Mouse (Mus musculus) thymus, adult 2 months (tissue): ENCODE measurements around the gene Rsl1d1. TPM values are rescaled to one million over a fixed set of nuclear protein-coding genes. Genes with fewer than 3 reads are reported as not detected.
A peak's percentile ranks its signal among the peaks of the same experiment; 100 is the strongest.

Experiments
- DNase-seq: peaks from one replicate; pipeline ENCODE4 v3.0.0; 2021
- H3K27ac ChIP-seq: fragments of 200-500 bp; 2 replicates; pipeline ENCODE4 v1.5.1; 2012; ENCODE audit warnings: low read length, control low read depth; ENCODE audit not compliant: control insufficient read depth, insufficient read depth
- H3K27me3 ChIP-seq: fragments of 200-500 bp; 2 replicates; pipeline ENCODE4 v1.6.1; 2012; ENCODE audit warnings: mild to moderate bottlenecking, low read length, moderate library complexity, mixed read lengths; ENCODE audit not compliant: control insufficient read depth, insufficient read depth
- H3K36me3 ChIP-seq: fragments of 200-500 bp; 2 replicates; pipeline ENCODE4 v1.6.1; 2012; ENCODE audit warnings: mild to moderate bottlenecking, low read length, moderate library complexity; ENCODE audit not compliant: control insufficient read depth, insufficient read depth
- H3K4me1 ChIP-seq: fragments of 200-500 bp; replicated peaks from 2 replicates; pipeline ENCODE4 v1.6.1; 2012; ENCODE audit warnings: low read length; ENCODE audit not compliant: control insufficient read depth, insufficient read depth
- H3K4me3 ChIP-seq: fragments of 200-500 bp; 2 replicates; pipeline ENCODE4 v1.5.1; 2012; ENCODE audit warnings: mild to moderate bottlenecking, low read length, control low read depth, moderate library complexity; ENCODE audit not compliant: control insufficient read depth, insufficient read depth
- CTCF ChIP-seq: fragments of 200-500 bp; IDR thresholded peaks from 2 replicates; pipeline ENCODE4 v1.5.1; 2012; ENCODE audit warnings: mild to moderate bottlenecking, control low read depth, low read length, moderate library complexity, borderline replicate concordance; ENCODE audit not compliant: control insufficient read depth, poor library complexity, insufficient read depth; ENCODE audit errors: extremely low read depth
- POLR2A ChIP-seq: fragments of 200-500 bp; IDR thresholded peaks from 2 replicates; pipeline ENCODE4 v1.6.1; 2012; ENCODE audit warnings: mild to moderate bottlenecking, low read length, control low read depth, moderate library complexity; ENCODE audit not compliant: control insufficient read depth, poor library complexity, insufficient read depth; ENCODE audit errors: extremely low read depth
- WGBS: fragments of 180-500 bp; shearing (Covaris S2); methylation state at CpG from one replicate; pipeline ENCODE4 v1.1.7; 2018; 5-methylcytosine and 5-hydroxymethylcytosine counted together
- polyA plus RNA-seq: library from polyadenylated mRNA; depleted of rRNA; stranded (reverse); fragments of >200 nt; gene quantifications from 2 replicates; pipeline ENCODE4 v1.2.3, GENCODE M21; 2012; rRNA removed

The Rsl1d1 gene
- 10.7 and 12.0 TPM in 2 replicates for polyA plus RNA-seq

GRCm38 (mm10) chr16:11202571-11203554, at the start of gene Rsl1d1:
Gene Rsl1d1 (minus strand): TSS chr16:11203331.
- Histone ChIP-seq H3K36me3 (peaks cover 34% of the 10 kb centered on the region), H3K4me3 (peak within 1 kb of the TSS; percentile 91), H3K4me1 (peaks cover 2% of the 10 kb centered on the region; the same call in 1 of the 2 replicates), H3K27me3 (no peaks in the 10 kb centered on the region), H3K27ac (peak within 1 kb of the TSS; percentile 36; the same call in 1 of the 2 replicates)
- peak; percentile 88 for DNase-seq
- WGBS = under 1% methylated on average over 68 of the region's 68 CpGs
- TF ChIP-seq POLR2A = peak; percentile 69; the same call in 1 of the 2 replicates
- peak; percentile 9; the same call in 1 of the 2 replicates for TF ChIP-seq CTCF

DNA sequence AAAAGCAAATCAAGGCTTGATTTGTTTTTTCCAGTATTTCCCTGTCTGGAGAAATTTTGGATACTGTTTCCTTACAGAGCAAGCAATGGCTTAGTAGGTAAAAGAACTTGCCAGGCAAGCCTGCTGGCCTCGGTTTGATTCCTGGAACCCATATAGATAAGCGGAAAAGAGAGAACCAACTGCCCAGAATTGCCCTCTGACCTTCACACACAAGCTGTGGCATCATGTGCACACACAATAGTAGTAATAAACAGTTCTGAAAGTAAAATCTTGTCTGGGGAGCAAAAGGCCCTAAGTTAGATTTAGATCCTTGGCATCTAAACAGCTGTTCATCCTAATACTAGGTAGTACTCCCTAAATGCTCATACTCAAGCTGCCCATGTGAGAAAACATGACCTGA, 44.7 kb upstream of the Rsl1d1 start:
- no peak for DNase-seq
- Histone ChIP-seq H3K27me3 (no peaks in the 10 kb centered on the region), H3K27ac (no peak overlapping the region), H3K4me3 (no peak overlapping the region), H3K36me3 (no peaks in the 10 kb centered on the region), H3K4me1 (peaks cover 8% of the 10 kb centered on the region; the same call in 1 of the 2 replicates)
- 88% methylated on average over 2 of the region's 2 CpGs for WGBS
- TF ChIP-seq CTCF (no peak), POLR2A (no peak)

DNA sequence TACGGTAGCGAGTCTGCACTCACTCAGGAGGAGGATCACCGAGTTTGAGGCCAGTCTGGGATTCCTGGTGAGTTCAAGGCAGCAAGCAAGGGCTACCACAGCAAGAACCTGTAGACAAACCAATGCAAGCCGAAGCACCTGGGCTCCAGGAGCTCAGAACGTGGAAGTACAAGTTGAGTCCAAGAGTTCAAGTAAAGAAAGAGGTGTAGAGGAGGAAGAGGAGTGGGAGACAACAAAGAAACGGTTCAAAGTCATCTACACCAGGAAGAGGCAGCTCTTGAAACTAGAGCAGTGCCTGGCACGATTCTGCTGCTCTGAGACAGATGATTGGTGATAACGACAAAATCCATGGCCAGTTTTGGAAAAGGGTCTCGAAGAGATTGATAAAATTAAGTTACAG, 42.6 kb upstream of the Rsl1d1 start:
- Histone ChIP-seq H3K4me3 (no peak overlapping the region), H3K36me3 (no peaks in the 10 kb centered on the region), H3K27me3 (no peaks in the 10 kb centered on the region), H3K27ac (no peak overlapping the region), H3K4me1 (peaks cover 5% of the 10 kb centered on the region; the same call in 1 of the 2 replicates)
- DNase-seq = no peak
- no peak for TF ChIP-seq CTCF
- TF ChIP-seq POLR2A = no peak
- 75% methylated on average over 9 of the region's 9 CpGs for WGBS

GRCm38 (mm10) chr16:11242401-11242800, 39.3 kb upstream of the Rsl1d1 start:
- TF ChIP-seq POLR2A (no peak), CTCF (no peak)
- H3K36me3 ChIP-seq = peaks cover 11% of the 10 kb centered on the region
- peaks cover 5% of the 10 kb centered on the region; the same call in 1 of the 2 replicates for H3K4me1 ChIP-seq
- H3K27me3 ChIP-seq = no peaks in the 10 kb centered on the region
- H3K27ac ChIP-seq = no peak overlapping the region
- 100% methylated on average over 1 of the region's 1 CpGs for WGBS
- no peak overlapping the region for H3K4me3 ChIP-seq
- DNase-seq = no peak

DNA sequence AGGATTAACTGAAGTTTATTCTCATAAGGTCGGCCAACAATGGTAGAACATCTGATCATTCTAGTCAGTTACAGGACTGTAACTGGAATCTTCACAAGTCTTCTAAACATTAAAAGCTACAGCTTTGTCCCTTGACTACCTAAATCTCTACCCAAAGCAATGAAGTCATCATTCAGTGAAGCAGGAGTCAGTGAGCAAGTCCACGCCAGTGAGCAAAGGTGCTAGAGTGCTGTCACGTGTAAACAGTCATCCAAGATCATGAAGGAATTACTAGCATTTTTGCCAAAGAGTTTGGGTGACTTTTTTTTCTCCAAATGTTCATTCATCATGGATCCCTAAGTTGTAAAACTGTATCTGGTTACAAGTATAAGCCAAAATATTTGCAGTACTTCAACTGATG, 14.7 kb upstream of the Rsl1d1 start:
- WGBS = 94% methylated on average over 3 of the region's 3 CpGs
- no peak overlapping the region for H3K4me3 ChIP-seq
- H3K4me1 ChIP-seq = no peaks in the 10 kb centered on the region
- DNase-seq = no peak
- H3K27me3 ChIP-seq = no peaks in the 10 kb centered on the region
- TF ChIP-seq CTCF = no peak
- H3K27ac ChIP-seq = no peak overlapping the region
- H3K36me3 ChIP-seq = peaks cover 35% of the 10 kb centered on the region

DNA sequence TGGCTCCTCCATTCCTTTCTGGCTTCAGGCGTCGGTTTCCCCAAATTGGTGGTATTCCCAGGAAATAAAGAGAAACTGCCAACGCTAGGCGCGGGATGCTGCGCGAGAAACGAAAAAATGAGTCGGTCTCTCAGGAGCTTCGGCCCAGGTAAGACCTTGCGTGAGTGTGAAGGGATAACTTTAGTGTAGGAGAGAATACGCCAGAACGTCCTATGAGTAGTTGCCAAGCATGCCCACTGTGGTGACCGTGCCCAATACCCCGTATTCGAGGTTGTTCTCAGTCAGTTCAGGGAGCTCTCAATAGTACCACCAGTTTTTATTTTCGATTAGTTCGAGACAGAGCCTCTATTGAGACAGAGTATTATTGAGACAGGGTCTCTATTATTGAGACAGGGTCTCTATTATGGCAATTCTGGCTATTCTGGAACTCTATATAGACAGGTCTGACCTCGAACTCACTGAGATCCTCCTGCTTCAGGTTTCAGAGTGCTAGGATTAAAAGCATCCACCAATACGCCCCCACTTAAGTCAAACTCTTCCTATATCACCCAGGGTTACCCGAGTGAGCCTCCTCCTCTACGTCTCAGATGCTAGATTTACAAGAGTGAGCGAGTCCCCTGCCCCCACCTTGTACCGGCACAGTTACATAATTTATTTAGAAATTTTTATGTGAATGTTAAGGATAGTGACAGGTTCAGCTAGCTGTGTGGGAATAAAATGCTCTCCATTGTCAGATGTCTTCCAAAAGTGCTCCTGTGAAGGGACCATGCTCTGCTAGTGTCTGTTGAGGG, 664 bp upstream of the Rsl1d1 start:
- DNase-seq = no peak
- Histone ChIP-seq H3K4me1 (peaks cover 2% of the 10 kb centered on the region; the same call in 1 of the 2 replicates), H3K4me3 (peak overlapping the region; percentile 91), H3K27ac (peak overlapping the region; percentile 36; the same call in 1 of the 2 replicates), H3K27me3 (no peaks in the 10 kb centered on the region), H3K36me3 (peaks cover 26% of the 10 kb centered on the region)
- TF ChIP-seq POLR2A = no peak
- 0 out of 2 replicates have a peak, but pooled peaks have one; percentile 5 for TF ChIP-seq CTCF
- WGBS = 3% methylated on average over 24 of the region's 24 CpGs
